Mouse (Mus musculus): ENCODE data around the gene Rab3d. TPM values are rescaled to one million over a fixed set of nuclear protein-coding genes. Genes with fewer than 3 reads are reported as not detected.

The Rab3d gene
- polyA plus RNA-seq (2015; fragmentation: Illumina TruSeq; extraction: RNeasy Lipid Tissue Mini Kit (QIAGEN cat#74804); ENCODE audit: low read depth, low replicate concordance): 6.5 TPM

GRCm38 (mm10) chr9:21918035-21918592 is at the start of gene Rab3d:
Gene Rab3d, minus strand, starts transcription at chr9:21918192.

GRCm38 (mm10) chr9:21963417-21963816 is 45.4 kb upstream of the Rab3d start, which contains the start of gene Epor:
Gene Epor, minus strand, starts transcription at chr9:21963506.

GRCm38 (mm10) chr9:21955570-21956281 is 37.7 kb upstream of the Rab3d start, which contains the start of gene Swsap1:
Gene Swsap1, plus strand, starts transcription at chr9:21955755.

GRCm38 (mm10) chr9:21936692-21937570 is 18.9 kb upstream of the Rab3d start, which contains the start of gene Plppr2:
Gene Plppr2, plus strand, starts transcription at chr9:21937033.

GRCm38 (mm10) chr9:21927208-21927753 is 9.3 kb upstream of the Rab3d start, which contains the start of the genes Ccdc159 and Tmem205:
Gene Ccdc159, plus strand, starts transcription at chr9:21927471.
Gene Tmem205, minus strand, starts transcription at chr9:21927556.

Other genes with a start within 250 kb of the Rab3d start
- gene Ldlr, start 194.7 kb downstream of the Rab3d start, polyA plus RNA-seq (2015; fragmentation: Illumina TruSeq; extraction: RNeasy Lipid Tissue Mini Kit (QIAGEN cat#74804); ENCODE audit: low read depth, low replicate concordance): 12.1 TPM
- 3.1 TPM for gene Spc24, start 157.9 kb downstream of the Rab3d start, polyA plus RNA-seq (2015; fragmentation: Illumina TruSeq; extraction: RNeasy Lipid Tissue Mini Kit (QIAGEN cat#74804); ENCODE audit: low read depth, low replicate concordance)
- 6.3 TPM for gene Kank2, start 119.4 kb downstream of the Rab3d start, polyA plus RNA-seq (2015; fragmentation: Illumina TruSeq; extraction: RNeasy Lipid Tissue Mini Kit (QIAGEN cat#74804); ENCODE audit: low read depth, low replicate concordance)
- gene Angptl8, start 82.7 kb downstream of the Rab3d start, polyA plus RNA-seq (2015; fragmentation: Illumina TruSeq; extraction: RNeasy Lipid Tissue Mini Kit (QIAGEN cat#74804); ENCODE audit: low read depth, low replicate concordance): not detected
- 14.2 TPM for gene Dock6, start 65.6 kb downstream of the Rab3d start, polyA plus RNA-seq (2015; fragmentation: Illumina TruSeq; extraction: RNeasy Lipid Tissue Mini Kit (QIAGEN cat#74804); ENCODE audit: low read depth, low replicate concordance)
- 17.4 TPM for gene Ccdc159, start 9.3 kb upstream of the Rab3d start, polyA plus RNA-seq (2015; fragmentation: Illumina TruSeq; extraction: RNeasy Lipid Tissue Mini Kit (QIAGEN cat#74804); ENCODE audit: low read depth, low replicate concordance)
- gene Tmem205, start 9.4 kb upstream of the Rab3d start, polyA plus RNA-seq (2015; fragmentation: Illumina TruSeq; extraction: RNeasy Lipid Tissue Mini Kit (QIAGEN cat#74804); ENCODE audit: low read depth, low replicate concordance): 55.2 TPM
- gene Plppr2, start 18.8 kb upstream of the Rab3d start, polyA plus RNA-seq (2015; fragmentation: Illumina TruSeq; extraction: RNeasy Lipid Tissue Mini Kit (QIAGEN cat#74804); ENCODE audit: low read depth, low replicate concordance): 109 TPM
- gene Swsap1, start 37.6 kb upstream of the Rab3d start, polyA plus RNA-seq (2015; fragmentation: Illumina TruSeq; extraction: RNeasy Lipid Tissue Mini Kit (QIAGEN cat#74804); ENCODE audit: low read depth, low replicate concordance): 17.0 TPM
- gene Epor, start 45.3 kb upstream of the Rab3d start, polyA plus RNA-seq (2015; fragmentation: Illumina TruSeq; extraction: RNeasy Lipid Tissue Mini Kit (QIAGEN cat#74804); ENCODE audit: low read depth, low replicate concordance): 11.1 TPM
- gene Rgl3, start 71.3 kb upstream of the Rab3d start, polyA plus RNA-seq (2015; fragmentation: Illumina TruSeq; extraction: RNeasy Lipid Tissue Mini Kit (QIAGEN cat#74804); ENCODE audit: low read depth, low replicate concordance): 1.7 TPM
- 5.1 TPM for gene Ccdc151, start 84.4 kb upstream of the Rab3d start, polyA plus RNA-seq (2015; fragmentation: Illumina TruSeq; extraction: RNeasy Lipid Tissue Mini Kit (QIAGEN cat#74804); ENCODE audit: low read depth, low replicate concordance)
- 85.6 TPM for gene Prkcsh, start 84.6 kb upstream of the Rab3d start, polyA plus RNA-seq (2015; fragmentation: Illumina TruSeq; extraction: RNeasy Lipid Tissue Mini Kit (QIAGEN cat#74804); ENCODE audit: low read depth, low replicate concordance)
- 107 TPM for gene Elavl3, start 133.8 kb upstream of the Rab3d start, polyA plus RNA-seq (2015; fragmentation: Illumina TruSeq; extraction: RNeasy Lipid Tissue Mini Kit (QIAGEN cat#74804); ENCODE audit: low read depth, low replicate concordance)
- 1.0 TPM for gene Gm49318, start 153.1 kb upstream of the Rab3d start, polyA plus RNA-seq (2015; fragmentation: Illumina TruSeq; extraction: RNeasy Lipid Tissue Mini Kit (QIAGEN cat#74804); ENCODE audit: low read depth, low replicate concordance)
- gene Zfp653, start 153.2 kb upstream of the Rab3d start, polyA plus RNA-seq (2015; fragmentation: Illumina TruSeq; extraction: RNeasy Lipid Tissue Mini Kit (QIAGEN cat#74804); ENCODE audit: low read depth, low replicate concordance): 18.0 TPM
- 63.5 TPM for gene Ecsit, start 167.2 kb upstream of the Rab3d start, polyA plus RNA-seq (2015; fragmentation: Illumina TruSeq; extraction: RNeasy Lipid Tissue Mini Kit (QIAGEN cat#74804); ENCODE audit: low read depth, low replicate concordance)
- 1.4 TPM for gene Cnn1, start 181.0 kb upstream of the Rab3d start, polyA plus RNA-seq (2015; fragmentation: Illumina TruSeq; extraction: RNeasy Lipid Tissue Mini Kit (QIAGEN cat#74804); ENCODE audit: low read depth, low replicate concordance)
- 146 TPM for gene Elof1, start 199.0 kb upstream of the Rab3d start, polyA plus RNA-seq (2015; fragmentation: Illumina TruSeq; extraction: RNeasy Lipid Tissue Mini Kit (QIAGEN cat#74804); ENCODE audit: low read depth, low replicate concordance)
- gene Acp5, start 217.5 kb upstream of the Rab3d start, polyA plus RNA-seq (2015; fragmentation: Illumina TruSeq; extraction: RNeasy Lipid Tissue Mini Kit (QIAGEN cat#74804); ENCODE audit: low read depth, low replicate concordance): 0.58 TPM
- 79.6 TPM for gene Pigyl, start 238.7 kb upstream of the Rab3d start, polyA plus RNA-seq (2015; fragmentation: Illumina TruSeq; extraction: RNeasy Lipid Tissue Mini Kit (QIAGEN cat#74804); ENCODE audit: low read depth, low replicate concordance)